Mouse (Mus musculus): ENCODE data around the gene Gabbr2. TPM values are rescaled to one million over a fixed set of nuclear protein-coding genes. Genes with fewer than 3 reads are reported as not detected.

Gabbr2 gene
- polyA plus RNA-seq, 1 experiment from 2014 or later, result 0.05 TPM

DNA sequence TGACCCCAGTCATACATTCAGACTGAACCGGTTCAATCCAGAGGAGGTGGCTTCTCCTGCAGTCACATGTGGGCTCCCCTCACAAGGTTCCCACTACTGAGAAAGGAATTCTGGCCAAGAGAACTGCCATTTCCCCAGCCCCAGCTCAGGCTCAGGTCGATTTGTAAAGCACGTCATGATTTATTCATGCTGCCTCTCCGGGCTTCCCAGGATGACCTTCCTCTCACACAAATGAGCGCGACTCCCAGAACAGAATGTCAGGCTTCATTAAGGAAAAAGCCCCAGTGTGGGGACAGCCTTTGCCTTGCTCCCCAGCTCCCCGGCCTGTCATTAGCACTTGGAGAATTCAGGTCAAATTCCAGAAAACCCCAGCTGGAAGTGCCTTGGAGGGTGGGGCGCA is 260.1 kb downstream of the Gabbr2 start:
- H3K9ac ChIP-seq, result no peak overlapping the region
- no peak overlapping the region for H3K4me2 ChIP-seq
- H3K4me1 ChIP-seq, result 0 out of 2 replicates have a peak, but pooled peaks cover 3% of the 10 kb centered on the region
- no peak for ATAC-seq (ENCODE audit: extremely low read depth, insufficient number of reproducible peaks, low FRiP score, low TSS enrichment)
- H3K9me3 ChIP-seq, result no peaks in the 10 kb centered on the region
- 25% methylated on average over 8 of the region's 8 CpGs for WGBS
- no peak overlapping the region for H3K4me3 ChIP-seq
- H3K27ac ChIP-seq (replicated peaks), result no peak overlapping the region
- peaks cover 15% of the 10 kb centered on the region; the same call in 1 of the 2 replicates for H3K27me3 ChIP-seq (replicated peaks)
- H3K36me3 ChIP-seq, result no peaks in the 10 kb centered on the region

DNA sequence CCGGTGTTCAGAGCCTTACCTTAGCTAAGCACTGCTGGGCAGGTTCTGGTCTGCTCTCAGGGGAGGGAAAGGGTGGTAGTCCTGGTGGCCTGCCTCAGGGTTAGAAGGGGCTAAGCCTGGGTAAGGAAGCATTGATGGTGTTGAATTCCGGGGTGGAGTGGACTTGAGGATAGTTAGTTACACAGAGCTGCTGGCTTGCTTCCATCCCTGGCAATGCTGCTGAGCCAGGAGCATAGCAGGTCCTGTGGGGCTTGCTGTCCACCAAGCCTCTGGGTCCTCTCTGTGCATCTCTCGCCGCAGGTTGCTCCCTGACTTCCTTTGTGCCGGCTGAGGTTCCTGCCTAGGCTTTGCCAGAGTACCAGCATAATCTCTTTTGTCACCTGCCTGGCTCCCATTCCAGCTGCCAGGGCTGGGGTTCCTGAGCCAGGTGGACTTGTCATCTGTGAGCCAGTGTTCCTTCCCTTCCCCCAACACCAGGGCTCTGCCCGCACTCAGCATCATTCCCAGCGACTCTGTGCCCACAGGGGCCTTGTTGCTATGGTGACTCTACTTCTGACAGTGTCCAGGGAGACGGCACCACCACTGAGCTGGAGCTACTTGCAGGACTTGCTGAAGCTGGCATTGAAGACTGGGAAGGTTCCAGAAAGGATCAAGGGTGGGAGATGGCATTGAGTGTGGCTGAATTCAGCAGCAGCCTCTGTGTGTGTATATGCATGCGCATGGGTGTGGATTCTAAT is 262.2 kb downstream of the Gabbr2 start:
- H3K4me1 ChIP-seq, result 0 out of 2 replicates have a peak, but pooled peaks cover 3% of the 10 kb centered on the region
- H3K4me2 ChIP-seq, result no peak overlapping the region
- WGBS, result 65% methylated on average over 9 of the region's 9 CpGs
- peaks cover 12% of the 10 kb centered on the region; the same call in 1 of the 2 replicates for H3K27me3 ChIP-seq (replicated peaks)
- no peak overlapping the region for H3K27ac ChIP-seq (replicated peaks)
- no peaks in the 10 kb centered on the region for H3K36me3 ChIP-seq
- no peaks in the 10 kb centered on the region for H3K9me3 ChIP-seq
- H3K4me3 ChIP-seq, result no peak overlapping the region
- no peak for ATAC-seq (ENCODE audit: extremely low read depth, insufficient number of reproducible peaks, low FRiP score, low TSS enrichment)
- H3K9ac ChIP-seq, result no peak overlapping the region

DNA sequence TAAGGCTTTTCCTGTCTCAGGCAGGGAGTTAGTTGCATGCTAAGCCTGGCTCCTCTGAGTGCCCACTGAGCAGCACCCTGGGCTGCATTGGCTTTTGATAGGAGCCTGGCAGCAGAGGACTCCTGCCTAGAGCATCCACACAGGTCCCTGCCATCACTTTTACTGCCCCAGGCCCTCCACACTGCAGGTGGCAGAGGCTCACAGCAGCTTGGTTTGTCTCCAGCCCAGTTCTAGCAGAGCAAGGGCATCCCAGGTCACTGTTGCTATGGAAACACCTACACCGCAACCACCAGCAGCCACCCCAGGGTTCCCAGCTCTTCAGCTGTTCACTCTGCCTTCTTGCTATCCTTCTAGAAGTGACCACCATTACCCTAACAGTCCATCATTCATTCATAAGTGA is 263.4 kb downstream of the Gabbr2 start:
- 0 out of 2 replicates have a peak, but pooled peaks cover 3% of the 10 kb centered on the region for H3K4me1 ChIP-seq
- H3K36me3 ChIP-seq, result no peaks in the 10 kb centered on the region
- no peak overlapping the region for H3K27ac ChIP-seq (replicated peaks)
- ATAC-seq (ENCODE audit: extremely low read depth, insufficient number of reproducible peaks, low FRiP score, low TSS enrichment), result no peak
- H3K9ac ChIP-seq, result no peak overlapping the region
- peaks cover 12% of the 10 kb centered on the region for H3K27me3 ChIP-seq (replicated peaks)
- 57% methylated on average over 1 of the region's 1 CpGs for WGBS
- H3K4me3 ChIP-seq, result no peak overlapping the region
- no peak overlapping the region for H3K4me2 ChIP-seq
- no peaks in the 10 kb centered on the region for H3K9me3 ChIP-seq

DNA sequence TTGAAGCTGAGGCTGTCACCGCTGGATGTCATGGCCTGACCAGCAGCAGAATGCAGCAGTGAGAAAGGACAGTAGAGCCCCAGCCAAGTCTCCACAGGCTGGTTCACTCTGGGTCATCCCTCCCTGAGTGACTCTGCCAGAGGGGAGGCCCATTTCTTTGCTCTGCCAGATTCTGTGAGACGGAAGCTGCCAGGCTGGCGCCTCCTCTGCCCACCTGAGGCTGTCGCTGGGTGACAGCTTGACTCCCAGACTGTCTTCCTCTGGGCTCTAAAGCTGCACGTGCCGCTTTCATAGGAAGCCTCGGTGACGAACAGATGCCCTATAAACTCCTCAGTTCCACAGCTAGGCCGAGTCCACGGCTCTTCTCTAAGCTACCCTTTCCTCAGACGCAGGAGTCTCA is 264.5 kb downstream of the Gabbr2 start:
- no peaks in the 10 kb centered on the region for H3K9me3 ChIP-seq
- H3K27ac ChIP-seq (replicated peaks), result no peak overlapping the region
- ATAC-seq (ENCODE audit: extremely low read depth, insufficient number of reproducible peaks, low FRiP score, low TSS enrichment), result no peak
- 72% methylated on average over 11 of the region's 11 CpGs for WGBS
- H3K36me3 ChIP-seq, result no peaks in the 10 kb centered on the region
- H3K4me2 ChIP-seq, result no peak overlapping the region
- H3K9ac ChIP-seq, result no peak overlapping the region
- no peak overlapping the region for H3K4me3 ChIP-seq
- H3K4me1 ChIP-seq, result 0 out of 2 replicates have a peak, but pooled peaks cover 3% of the 10 kb centered on the region
- H3K27me3 ChIP-seq (replicated peaks), result peaks cover 8% of the 10 kb centered on the region

DNA sequence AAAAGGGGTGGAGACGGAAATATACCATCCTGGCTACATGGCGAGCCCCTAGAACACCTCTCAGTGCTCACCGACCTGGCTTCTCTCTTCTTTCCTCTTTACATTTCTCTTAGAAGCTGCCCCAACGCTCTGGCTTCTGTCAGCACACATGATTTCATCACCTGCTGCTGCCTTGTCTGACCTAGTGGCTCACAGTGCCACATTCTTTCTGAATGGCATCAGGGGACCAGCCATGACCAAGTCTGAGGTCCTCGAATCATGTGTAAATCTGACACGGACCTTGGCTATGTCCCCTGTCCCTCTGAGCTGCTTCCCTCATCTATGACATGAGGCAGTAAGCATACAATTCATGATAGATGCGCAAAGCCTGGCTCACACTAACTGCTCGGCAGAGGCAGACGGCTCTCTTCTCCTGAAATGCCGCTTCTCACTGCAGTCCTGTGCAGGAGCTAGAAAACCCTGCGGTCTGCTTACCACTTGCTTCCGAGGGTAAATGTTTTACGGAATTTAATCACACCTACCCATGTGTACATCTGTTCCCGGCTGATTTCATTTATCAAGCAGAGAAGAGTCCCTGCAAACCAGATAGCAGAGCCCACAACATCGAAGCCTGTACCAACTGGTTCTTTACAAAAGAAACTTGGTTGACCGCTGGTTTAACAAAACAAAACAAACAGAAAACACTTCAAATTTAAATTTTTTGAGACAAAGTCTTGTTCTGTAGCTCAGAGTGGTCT is 270.7 kb downstream of the Gabbr2 start:
- H3K9ac ChIP-seq, result no peak overlapping the region
- peak overlapping the region; percentile 12; the same call in 1 of the 2 replicates for H3K4me2 ChIP-seq
- no peaks in the 10 kb centered on the region for H3K36me3 ChIP-seq
- H3K9me3 ChIP-seq, result no peaks in the 10 kb centered on the region
- H3K4me1 ChIP-seq, result peaks cover 23% of the 10 kb centered on the region
- H3K27me3 ChIP-seq (replicated peaks), result peaks cover 20% of the 10 kb centered on the region
- ATAC-seq (ENCODE audit: extremely low read depth, insufficient number of reproducible peaks, low FRiP score, low TSS enrichment), result no peak
- WGBS, result 41% methylated on average over 16 of the region's 16 CpGs
- H3K27ac ChIP-seq (replicated peaks), result 0 out of 2 replicates have a peak overlapping the region, but pooled peaks have one; percentile 12
- H3K4me3 ChIP-seq, result no peak overlapping the region

DNA sequence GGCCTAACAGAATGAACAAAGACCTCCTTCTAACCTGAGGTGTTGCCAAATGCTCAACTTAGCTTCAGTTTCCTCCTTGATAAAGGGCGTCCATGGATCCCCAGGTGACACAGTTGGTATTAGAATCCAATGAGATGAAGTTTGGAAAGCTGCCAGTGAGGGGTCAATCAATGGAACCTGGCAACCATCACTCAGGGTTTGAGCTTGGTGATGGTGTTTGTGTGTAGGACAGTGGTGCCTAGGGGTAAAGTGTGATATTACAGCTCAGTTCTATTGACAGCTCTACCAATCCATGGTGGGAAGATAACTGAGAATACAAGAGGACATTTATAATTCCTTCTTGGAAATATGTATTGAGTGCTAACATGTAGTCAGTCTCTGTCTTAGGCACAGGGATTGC is 271.6 kb downstream of the Gabbr2 start:
- peaks cover 23% of the 10 kb centered on the region for H3K4me1 ChIP-seq
- 46% methylated on average over 1 of the region's 1 CpGs for WGBS
- H3K4me3 ChIP-seq, result no peak overlapping the region
- H3K4me2 ChIP-seq, result no peak overlapping the region
- peaks cover 29% of the 10 kb centered on the region for H3K27me3 ChIP-seq (replicated peaks)
- H3K9me3 ChIP-seq, result no peaks in the 10 kb centered on the region
- no peak for ATAC-seq (ENCODE audit: extremely low read depth, insufficient number of reproducible peaks, low FRiP score, low TSS enrichment)
- H3K36me3 ChIP-seq, result no peaks in the 10 kb centered on the region
- H3K9ac ChIP-seq, result no peak overlapping the region
- no peak overlapping the region for H3K27ac ChIP-seq (replicated peaks)

DNA sequence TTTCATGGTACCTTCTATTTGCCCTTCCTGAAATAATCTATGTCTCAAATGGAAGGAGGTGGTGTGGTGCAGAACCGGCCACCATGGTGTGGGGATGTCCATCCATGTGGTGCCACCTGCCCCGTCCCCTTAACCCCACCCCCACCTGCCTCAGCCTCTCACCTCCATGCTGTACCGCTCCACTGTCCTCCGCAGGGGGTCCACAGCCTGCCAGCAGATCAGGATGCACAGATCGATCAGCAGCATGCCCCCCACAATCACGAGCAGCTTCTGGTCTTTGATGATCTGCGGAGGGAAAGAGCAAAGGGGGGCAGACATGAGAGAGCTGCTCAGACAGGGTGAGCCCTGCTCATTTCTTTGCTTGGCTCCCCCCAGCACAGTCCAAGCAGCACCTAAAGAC is 273.0 kb downstream of the Gabbr2 start:
- no peak for ATAC-seq (ENCODE audit: extremely low read depth, insufficient number of reproducible peaks, low FRiP score, low TSS enrichment)
- Histone ChIP-seq H3K27me3 (replicated peaks) (peaks cover 33% of the 10 kb centered on the region), H3K27ac (replicated peaks) (no peak overlapping the region), H3K4me3 (no peak overlapping the region), H3K4me2 (no peak overlapping the region), H3K36me3 (no peaks in the 10 kb centered on the region), H3K4me1 (peaks cover 23% of the 10 kb centered on the region), H3K9me3 (no peaks in the 10 kb centered on the region), H3K9ac (no peak overlapping the region)
- WGBS, result 31% methylated on average over 7 of the region's 7 CpGs

DNA sequence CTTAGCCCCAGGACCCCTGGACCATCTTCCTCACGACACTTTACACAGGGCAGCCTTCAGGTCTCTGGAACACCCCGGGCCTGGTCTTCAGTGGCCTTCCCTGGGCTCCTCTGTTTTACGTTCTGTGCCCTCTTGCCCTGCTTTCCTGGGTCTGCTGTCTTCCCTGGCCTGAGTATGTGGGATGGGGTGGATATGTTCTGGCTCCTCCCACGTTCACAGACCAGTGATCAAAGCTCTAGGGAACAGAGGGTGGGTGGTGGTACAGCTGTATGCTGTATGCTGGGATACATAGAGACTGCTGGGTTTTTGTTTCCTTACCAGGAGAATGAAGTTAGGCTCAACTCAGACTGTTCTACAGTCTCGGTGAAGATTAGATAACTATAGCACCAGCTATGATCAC is 274.5 kb downstream of the Gabbr2 start:
- WGBS, result 43% methylated on average over 5 of the region's 5 CpGs
- Histone ChIP-seq H3K4me1 (peaks cover 23% of the 10 kb centered on the region), H3K9me3 (no peaks in the 10 kb centered on the region), H3K4me2 (no peak overlapping the region), H3K27me3 (replicated peaks) (peaks cover 29% of the 10 kb centered on the region; the same call in 1 of the 2 replicates), H3K4me3 (no peak overlapping the region), H3K9ac (no peak overlapping the region), H3K36me3 (no peaks in the 10 kb centered on the region), H3K27ac (replicated peaks) (no peak overlapping the region)
- ATAC-seq (ENCODE audit: extremely low read depth, insufficient number of reproducible peaks, low FRiP score, low TSS enrichment), result no peak

DNA sequence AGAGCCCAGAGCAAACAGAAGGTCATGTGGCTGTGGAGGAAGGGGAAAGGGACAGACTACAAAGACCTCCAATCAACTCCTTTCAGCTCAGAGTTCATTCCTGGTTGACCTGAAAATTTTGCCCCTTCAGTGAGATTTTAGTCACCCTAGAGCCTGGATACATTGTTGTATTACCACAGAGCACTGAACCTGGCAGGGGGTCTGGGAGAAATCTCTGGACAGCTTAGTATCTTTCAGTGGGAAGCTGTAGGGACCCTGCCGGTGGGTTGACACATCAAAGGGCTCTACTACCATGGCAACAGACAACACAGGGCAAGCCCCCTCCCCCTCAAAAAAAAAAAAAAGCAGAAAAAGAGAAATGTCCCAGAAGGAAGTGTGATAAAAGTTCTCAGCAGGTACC is 275.3 kb downstream of the Gabbr2 start:
- WGBS, result 4% methylated on average over 1 of the region's 1 CpGs
- ATAC-seq (ENCODE audit: extremely low read depth, insufficient number of reproducible peaks, low FRiP score, low TSS enrichment), result no peak
- Histone ChIP-seq H3K4me2 (no peak overlapping the region), H3K4me3 (no peak overlapping the region), H3K9me3 (no peaks in the 10 kb centered on the region), H3K4me1 (peaks cover 25% of the 10 kb centered on the region), H3K9ac (no peak overlapping the region), H3K27ac (replicated peaks) (no peak overlapping the region), H3K27me3 (replicated peaks) (peaks cover 29% of the 10 kb centered on the region; the same call in 1 of the 2 replicates), H3K36me3 (no peaks in the 10 kb centered on the region)

DNA sequence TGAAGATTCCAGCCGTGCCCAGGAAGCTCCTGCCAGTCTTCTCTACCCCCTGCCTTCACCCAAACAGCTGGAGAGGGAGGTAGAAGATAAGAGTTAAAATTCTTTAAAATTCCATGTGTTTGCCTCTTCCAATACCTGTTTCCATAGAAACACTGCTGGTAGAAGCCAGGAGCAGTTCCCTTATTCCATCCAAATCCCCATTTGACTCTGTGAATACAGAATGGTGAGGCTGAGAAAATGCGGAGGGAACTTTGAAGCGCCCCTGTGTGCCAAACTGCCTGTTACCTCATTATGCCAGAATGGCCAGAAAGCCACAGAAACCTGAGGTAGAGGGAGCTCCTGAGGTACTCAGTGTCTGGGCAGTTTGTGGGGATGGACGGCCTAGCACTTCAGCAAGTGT is 281.1 kb downstream of the Gabbr2 start:
- no peaks in the 10 kb centered on the region for H3K36me3 ChIP-seq
- no peak for ATAC-seq (ENCODE audit: extremely low read depth, insufficient number of reproducible peaks, low FRiP score, low TSS enrichment)
- peaks cover 12% of the 10 kb centered on the region; the same call in 1 of the 2 replicates for H3K27me3 ChIP-seq (replicated peaks)
- H3K4me2 ChIP-seq, result no peak overlapping the region
- no peak overlapping the region for H3K27ac ChIP-seq (replicated peaks)
- 57% methylated on average over 4 of the region's 4 CpGs for WGBS
- no peaks in the 10 kb centered on the region for H3K9me3 ChIP-seq
- H3K4me3 ChIP-seq, result no peak overlapping the region
- H3K4me1 ChIP-seq, result peaks cover 23% of the 10 kb centered on the region
- H3K9ac ChIP-seq, result no peak overlapping the region

DNA sequence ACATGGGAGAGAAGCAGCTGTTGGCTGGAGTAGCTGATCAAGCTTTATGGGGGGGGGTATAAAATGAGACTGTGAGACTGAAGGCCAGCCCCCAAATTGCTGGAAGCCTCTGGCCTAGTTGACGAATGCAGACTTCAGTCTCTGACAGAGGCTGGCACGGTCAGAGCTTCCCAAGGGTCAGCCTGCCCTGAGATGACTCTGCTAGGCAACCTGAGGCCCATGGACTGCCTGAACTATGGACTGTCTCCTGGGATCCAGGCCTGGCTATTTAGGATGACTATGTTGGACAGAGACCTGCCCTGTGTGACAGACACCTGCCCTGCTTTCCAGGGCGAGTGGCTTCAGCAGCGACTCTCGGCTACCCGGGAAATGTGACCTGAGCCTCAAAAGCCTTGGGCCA is 281.7 kb downstream of the Gabbr2 start:
- Histone ChIP-seq H3K9me3 (no peaks in the 10 kb centered on the region), H3K27me3 (replicated peaks) (peaks cover 7% of the 10 kb centered on the region; the same call in 1 of the 2 replicates), H3K4me3 (no peak overlapping the region), H3K4me2 (no peak overlapping the region), H3K36me3 (no peaks in the 10 kb centered on the region), H3K27ac (replicated peaks) (no peak overlapping the region), H3K4me1 (peaks cover 23% of the 10 kb centered on the region), H3K9ac (no peak overlapping the region)
- WGBS, result 65% methylated on average over 6 of the region's 6 CpGs
- no peak for ATAC-seq (ENCODE audit: extremely low read depth, insufficient number of reproducible peaks, low FRiP score, low TSS enrichment)
